Mouse (Mus musculus): ENCODE measurements around the gene Bbx.

GRCm38 (mm10) chr16:50160418-50161271 is 271.5 kb downstream of the Bbx start:
- TF ChIP-seq CTCF (IDR thresholded peaks at IDR 0.05; ENCODE audit: control insufficient read depth, insufficient read depth, insufficient replicate concordance, low read depth, low read length) = peak; percentile 19; the same call in 1 of the 2 replicates
- TF ChIP-seq POLR2A (IDR thresholded peaks at IDR 0.05; ENCODE audit: control insufficient read depth, low read depth, low read length) = no peak
